Mouse (Mus musculus): ENCODE measurements around the gene Arhgef28. TPM values are rescaled to one million over a fixed set of nuclear protein-coding genes. Genes with fewer than 3 reads are reported as not detected.

Gene Arhgef28
- total and polyA plus RNA-seq, 2 experiments from 2014 or later = 34.3 to 41.5 TPM

DNA sequence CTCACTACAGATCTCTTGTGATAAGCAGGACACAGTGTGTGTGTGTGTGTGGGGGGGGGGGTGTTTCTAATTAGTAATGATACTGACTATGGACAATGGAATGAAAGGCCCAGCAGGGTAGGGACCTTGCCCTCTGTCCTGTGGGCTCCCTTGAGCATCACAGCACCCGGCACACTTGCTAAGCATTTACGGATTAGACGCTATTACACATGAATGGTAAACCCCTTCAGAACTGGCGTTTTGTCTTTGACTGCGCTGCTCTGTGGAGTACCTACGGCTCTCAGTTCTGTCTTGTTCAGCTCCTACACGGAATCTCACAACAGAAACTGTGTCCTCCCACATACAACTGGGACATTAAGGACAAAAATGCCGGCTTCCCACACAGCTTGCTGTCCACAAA, 151.0 kb downstream of the Arhgef28 start:
- ATAC-seq (ENCODE audit: low FRiP score) (no peak), DNase-seq (ENCODE audit: low spot score) (no peak)
- 0 out of 2 replicates have a peak overlapping the region, but pooled peaks have one; percentile 9 for H3K4me2 ChIP-seq (ENCODE audit: low read depth, low read length, poor library complexity, severe bottlenecking)
- no peak overlapping the region for H3K9ac ChIP-seq (replicated peaks; ENCODE audit: low read length, poor library complexity, severe bottlenecking)
- no peak for TF ChIP-seq CTCF (IDR thresholded peaks at IDR 0.05)
- no peak overlapping the region for H3K27ac ChIP-seq (ENCODE audit: low read depth, low read length)
- H3K4me3 ChIP-seq (ENCODE audit: low read depth, low read length) = no peak overlapping the region
- H3K27me3 ChIP-seq (ENCODE audit: insufficient read depth, low read length) = no peaks in the 10 kb centered on the region
- H3K36me3 ChIP-seq (ENCODE audit: insufficient read depth, low read length) = no peaks in the 10 kb centered on the region
- H3K4me1 ChIP-seq (ENCODE audit: insufficient read depth, low read length) = no peaks in the 10 kb centered on the region
- WGBS = 19% methylated on average over 8 of the region's 8 CpGs
- no peaks in the 10 kb centered on the region for H3K9me3 ChIP-seq (ENCODE audit: low read length)

DNA sequence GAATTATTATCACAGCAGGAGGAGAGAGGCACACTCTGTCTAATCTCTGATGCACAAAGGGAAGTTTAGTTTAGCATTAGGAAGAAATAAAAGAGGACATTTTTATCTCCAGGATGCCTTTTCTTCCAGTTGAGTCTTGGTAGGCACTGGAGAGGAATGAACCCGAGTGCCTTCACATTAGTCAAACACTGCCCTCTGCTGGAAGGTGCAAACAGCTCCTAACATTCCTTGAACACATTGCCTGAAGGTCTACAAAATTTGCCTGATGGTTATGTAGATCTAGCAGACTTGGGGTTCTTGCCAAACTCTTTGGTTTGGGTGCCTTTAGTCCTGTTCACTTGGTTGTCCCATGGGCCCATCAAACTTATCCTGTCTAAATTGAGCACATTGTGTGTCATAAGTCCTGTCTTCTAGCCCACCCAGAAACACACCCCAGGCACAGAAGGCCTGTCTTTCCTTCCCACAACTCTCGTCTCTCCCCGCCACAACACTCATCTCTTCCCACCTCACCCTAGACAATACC, 165.6 kb downstream of the Arhgef28 start:
- 84% methylated on average over 3 of the region's 3 CpGs for WGBS
- no peak overlapping the region for H3K4me3 ChIP-seq (ENCODE audit: low read depth, low read length)
- no peaks in the 10 kb centered on the region for H3K4me1 ChIP-seq (ENCODE audit: insufficient read depth, low read length)
- H3K36me3 ChIP-seq (ENCODE audit: insufficient read depth, low read length) = no peaks in the 10 kb centered on the region
- no peak overlapping the region for H3K27ac ChIP-seq (ENCODE audit: low read depth, low read length)
- no peaks in the 10 kb centered on the region for H3K27me3 ChIP-seq (ENCODE audit: insufficient read depth, low read length)
- peak; percentile 39 for TF ChIP-seq CTCF (IDR thresholded peaks at IDR 0.05)
- no peak overlapping the region for H3K9ac ChIP-seq (replicated peaks; ENCODE audit: low read length, poor library complexity, severe bottlenecking)
- ATAC-seq (ENCODE audit: low FRiP score) (no peak), DNase-seq (ENCODE audit: low spot score) (no peak)
- no peak overlapping the region for H3K4me2 ChIP-seq (ENCODE audit: low read depth, low read length, poor library complexity, severe bottlenecking)
- H3K9me3 ChIP-seq (ENCODE audit: low read length) = no peaks in the 10 kb centered on the region

DNA sequence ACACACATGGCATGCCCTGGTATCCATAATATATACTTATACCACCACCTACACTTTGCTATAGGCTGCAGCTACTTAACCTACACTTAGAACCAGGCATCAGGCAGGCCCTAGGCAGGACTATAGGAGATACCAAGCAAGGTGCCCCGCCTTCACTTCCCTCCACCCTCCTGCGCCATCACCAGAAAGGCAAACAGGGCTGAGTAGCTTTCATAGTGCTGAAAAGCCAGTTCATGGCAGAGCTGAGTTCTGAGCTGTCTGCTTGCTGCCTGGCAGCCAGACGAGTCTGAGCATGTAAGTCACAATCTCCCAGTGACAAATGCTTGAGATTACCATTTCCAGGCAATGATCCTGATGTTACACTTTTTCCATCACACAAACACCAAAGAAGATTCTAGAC, 167.5 kb downstream of the Arhgef28 start:
- H3K4me2 ChIP-seq (ENCODE audit: low read depth, low read length, poor library complexity, severe bottlenecking) = no peak overlapping the region
- no peaks in the 10 kb centered on the region for H3K27me3 ChIP-seq (ENCODE audit: insufficient read depth, low read length)
- no peak for DNase-seq (ENCODE audit: low spot score)
- no peak for ATAC-seq (ENCODE audit: low FRiP score)
- H3K36me3 ChIP-seq (ENCODE audit: insufficient read depth, low read length) = no peaks in the 10 kb centered on the region
- H3K27ac ChIP-seq (ENCODE audit: low read depth, low read length) = no peak overlapping the region
- no peaks in the 10 kb centered on the region for H3K9me3 ChIP-seq (ENCODE audit: low read length)
- no peak overlapping the region for H3K9ac ChIP-seq (replicated peaks; ENCODE audit: low read length, poor library complexity, severe bottlenecking)
- no peak for TF ChIP-seq CTCF (IDR thresholded peaks at IDR 0.05)
- no peak overlapping the region for H3K4me3 ChIP-seq (ENCODE audit: low read depth, low read length)
- 82% methylated on average over 3 of the region's 3 CpGs for WGBS
- no peaks in the 10 kb centered on the region for H3K4me1 ChIP-seq (ENCODE audit: insufficient read depth, low read length)

DNA sequence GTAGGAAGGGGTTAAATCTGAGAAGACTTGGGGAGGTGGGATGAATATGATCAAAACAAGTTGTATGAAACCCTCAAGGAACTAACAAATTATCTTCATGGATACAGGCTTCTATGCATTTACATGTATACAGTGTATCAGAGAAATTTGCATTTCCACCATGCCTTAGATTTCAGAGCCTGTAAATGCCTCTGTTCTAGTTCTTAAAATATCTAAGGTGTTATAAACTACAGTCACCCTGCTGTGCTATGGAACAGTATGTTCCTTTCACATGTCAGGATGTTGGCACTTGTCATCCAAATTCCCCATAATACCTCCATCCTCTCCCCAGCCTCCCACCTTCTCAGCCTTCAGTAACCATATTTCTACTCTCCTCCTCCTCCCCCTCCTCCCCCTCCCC, 168.5 kb downstream of the Arhgef28 start:
- ATAC-seq (ENCODE audit: low FRiP score) (no peak), DNase-seq (ENCODE audit: low spot score) (no peak)
- Histone ChIP-seq H3K27me3 (ENCODE audit: insufficient read depth, low read length) (no peaks in the 10 kb centered on the region), H3K9ac (replicated peaks; ENCODE audit: low read length, poor library complexity, severe bottlenecking) (no peak overlapping the region), H3K4me3 (ENCODE audit: low read depth, low read length) (no peak overlapping the region), H3K4me1 (ENCODE audit: insufficient read depth, low read length) (no peaks in the 10 kb centered on the region), H3K27ac (ENCODE audit: low read depth, low read length) (no peak overlapping the region), H3K36me3 (ENCODE audit: insufficient read depth, low read length) (no peaks in the 10 kb centered on the region), H3K9me3 (ENCODE audit: low read length) (no peaks in the 10 kb centered on the region), H3K4me2 (ENCODE audit: low read depth, low read length, poor library complexity, severe bottlenecking) (no peak overlapping the region)
- no peak for TF ChIP-seq CTCF (IDR thresholded peaks at IDR 0.05)

DNA sequence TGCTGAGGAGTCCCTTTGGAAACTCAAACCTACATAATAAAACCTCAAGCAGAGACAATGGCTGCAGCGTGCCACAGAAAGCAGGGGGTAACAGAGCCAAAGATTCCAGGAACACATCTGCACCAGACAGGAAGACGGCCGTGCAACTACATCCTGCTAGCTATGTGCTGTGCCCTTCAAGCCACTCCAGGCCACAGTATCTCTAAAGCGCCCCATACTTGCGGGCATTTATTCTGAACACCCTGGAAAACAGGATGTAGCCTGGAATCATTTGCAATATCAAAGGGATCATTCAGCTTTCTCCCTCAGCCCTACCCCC, 174.6 kb downstream of the Arhgef28 start:
- Histone ChIP-seq H3K4me2 (ENCODE audit: low read depth, low read length, poor library complexity, severe bottlenecking) (peak overlapping the region; percentile 38), H3K36me3 (ENCODE audit: insufficient read depth, low read length) (no peaks in the 10 kb centered on the region), H3K4me1 (ENCODE audit: insufficient read depth, low read length) (peaks cover 5% of the 10 kb centered on the region; the same call in 1 of the 2 replicates), H3K27me3 (ENCODE audit: insufficient read depth, low read length) (no peaks in the 10 kb centered on the region), H3K9ac (replicated peaks; ENCODE audit: low read length, poor library complexity, severe bottlenecking) (0 out of 2 replicates have a peak overlapping the region, but pooled peaks have one; percentile 19), H3K4me3 (ENCODE audit: low read depth, low read length) (peak overlapping the region; percentile 14; the same call in 1 of the 2 replicates), H3K9me3 (ENCODE audit: low read length) (no peaks in the 10 kb centered on the region), H3K27ac (ENCODE audit: low read depth, low read length) (no peak overlapping the region)
- peak; percentile 39 for ATAC-seq (ENCODE audit: low FRiP score)
- WGBS = 32% methylated on average over 5 of the region's 5 CpGs
- no peak for TF ChIP-seq CTCF (IDR thresholded peaks at IDR 0.05)
- DNase-seq (ENCODE audit: low spot score) = no peak

DNA sequence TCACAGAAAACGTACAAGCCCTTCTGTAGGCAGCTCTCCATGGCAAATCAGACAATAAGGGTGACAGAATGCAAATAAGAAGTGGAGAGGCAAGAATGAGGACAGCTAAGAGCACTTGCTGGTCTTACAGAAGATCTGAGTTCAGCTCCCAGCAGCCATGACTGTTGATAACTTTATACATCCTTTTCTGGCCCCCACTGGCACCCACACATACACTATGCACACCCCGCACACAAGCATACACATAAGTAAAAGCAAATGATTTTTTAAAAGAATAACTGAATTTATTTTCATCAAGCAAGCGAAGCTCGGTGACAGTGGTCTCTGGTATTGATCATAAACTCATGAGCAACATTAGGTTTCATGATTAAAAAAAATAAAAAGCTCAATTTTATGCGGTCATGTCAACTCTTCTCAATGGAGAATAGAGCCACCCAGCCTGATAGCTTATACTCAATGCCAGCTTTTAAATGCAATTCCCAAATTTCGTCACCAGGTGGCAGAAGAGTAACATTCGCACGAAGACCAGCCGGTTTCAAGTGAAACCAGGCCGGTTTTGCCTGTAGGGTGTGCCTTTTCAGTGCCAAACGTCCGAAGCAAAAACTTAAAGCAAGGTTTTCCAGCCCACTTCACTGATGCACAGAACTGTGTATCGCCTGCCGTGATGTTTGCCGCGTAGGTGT, 175.1 kb downstream of the Arhgef28 start:
- WGBS = 15% methylated on average over 16 of the region's 16 CpGs
- no peak overlapping the region for H3K27ac ChIP-seq (ENCODE audit: low read depth, low read length)
- H3K27me3 ChIP-seq (ENCODE audit: insufficient read depth, low read length) = no peaks in the 10 kb centered on the region
- no peaks in the 10 kb centered on the region for H3K36me3 ChIP-seq (ENCODE audit: insufficient read depth, low read length)
- H3K9me3 ChIP-seq (ENCODE audit: low read length) = no peaks in the 10 kb centered on the region
- peaks cover 5% of the 10 kb centered on the region; the same call in 1 of the 2 replicates for H3K4me1 ChIP-seq (ENCODE audit: insufficient read depth, low read length)
- DNase-seq (ENCODE audit: low spot score) = peak; percentile 90
- 0 out of 2 replicates have a peak overlapping the region, but pooled peaks have one; percentile 19 for H3K9ac ChIP-seq (replicated peaks; ENCODE audit: low read length, poor library complexity, severe bottlenecking)
- TF ChIP-seq CTCF (IDR thresholded peaks at IDR 0.05) = peak; percentile 97
- ATAC-seq (ENCODE audit: low FRiP score) = peak; percentile 42
- peak overlapping the region; percentile 38 for H3K4me2 ChIP-seq (ENCODE audit: low read depth, low read length, poor library complexity, severe bottlenecking)
- peak overlapping the region; percentile 14; the same call in 1 of the 2 replicates for H3K4me3 ChIP-seq (ENCODE audit: low read depth, low read length)

Data from midbrain, postnatal 0 days (tissue).